Mouse (Mus musculus) cerebellum, postnatal 25 days (tissue): Measurements from ENCODE around the gene Ly6g5c.

ENCODE experiments used
- DNase-seq, 2 experiments: peaks; one replicate each; pipeline ENCODE4 v3.0.0; 2021; ENCODE audit warnings: mixed read lengths in 2 of 2

Ly6g5c gene

DNA sequence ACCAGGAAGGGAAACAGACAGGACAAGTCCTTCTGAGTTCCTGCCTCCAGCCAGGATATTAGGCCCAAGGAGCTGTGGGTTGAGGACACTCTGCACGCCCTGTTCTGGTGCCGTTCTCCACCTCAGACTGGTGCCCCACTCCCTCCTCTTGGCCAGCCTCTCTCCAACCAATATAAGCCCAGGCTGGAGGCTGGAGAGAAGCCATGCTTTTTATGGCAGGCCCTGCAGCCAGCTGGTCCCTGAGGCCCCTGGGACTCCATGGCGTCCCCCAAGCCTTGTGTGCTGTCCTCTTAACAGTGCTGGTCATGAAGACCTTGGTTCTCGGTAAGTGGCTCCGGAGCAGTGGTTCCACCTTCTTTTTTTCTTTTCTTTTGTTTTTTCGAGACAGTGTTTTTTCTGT is at the start of gene Ly6g5c:
Ly6g5c (plus strand) TSS at position 183 of the 400 bp plus-strand sequence.
- peak; percentile 71 to 73 for DNase-seq

DNA sequence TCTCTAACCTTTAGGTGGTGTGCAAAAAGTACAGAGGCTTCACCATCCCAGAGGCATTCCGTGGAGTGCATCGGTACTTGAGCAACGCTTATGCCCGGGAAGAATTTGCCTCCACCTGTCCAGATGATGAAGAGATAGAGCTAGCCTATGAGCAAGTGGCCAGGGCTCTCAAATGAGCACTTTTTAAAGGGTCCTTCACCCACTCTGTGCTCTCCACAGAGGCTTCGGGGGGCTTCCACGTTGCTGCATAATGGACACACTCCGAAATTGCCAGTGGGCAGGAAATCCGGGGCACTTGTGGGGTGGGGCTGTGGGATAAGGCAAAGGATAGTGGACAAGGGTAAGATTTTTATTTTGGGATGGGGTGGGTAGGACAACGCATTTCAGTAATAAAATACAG is 49.8 kb upstream of the Ly6g5c start:
- peak in 1 of 2 experiments; percentile 12 for DNase-seq

DNA sequence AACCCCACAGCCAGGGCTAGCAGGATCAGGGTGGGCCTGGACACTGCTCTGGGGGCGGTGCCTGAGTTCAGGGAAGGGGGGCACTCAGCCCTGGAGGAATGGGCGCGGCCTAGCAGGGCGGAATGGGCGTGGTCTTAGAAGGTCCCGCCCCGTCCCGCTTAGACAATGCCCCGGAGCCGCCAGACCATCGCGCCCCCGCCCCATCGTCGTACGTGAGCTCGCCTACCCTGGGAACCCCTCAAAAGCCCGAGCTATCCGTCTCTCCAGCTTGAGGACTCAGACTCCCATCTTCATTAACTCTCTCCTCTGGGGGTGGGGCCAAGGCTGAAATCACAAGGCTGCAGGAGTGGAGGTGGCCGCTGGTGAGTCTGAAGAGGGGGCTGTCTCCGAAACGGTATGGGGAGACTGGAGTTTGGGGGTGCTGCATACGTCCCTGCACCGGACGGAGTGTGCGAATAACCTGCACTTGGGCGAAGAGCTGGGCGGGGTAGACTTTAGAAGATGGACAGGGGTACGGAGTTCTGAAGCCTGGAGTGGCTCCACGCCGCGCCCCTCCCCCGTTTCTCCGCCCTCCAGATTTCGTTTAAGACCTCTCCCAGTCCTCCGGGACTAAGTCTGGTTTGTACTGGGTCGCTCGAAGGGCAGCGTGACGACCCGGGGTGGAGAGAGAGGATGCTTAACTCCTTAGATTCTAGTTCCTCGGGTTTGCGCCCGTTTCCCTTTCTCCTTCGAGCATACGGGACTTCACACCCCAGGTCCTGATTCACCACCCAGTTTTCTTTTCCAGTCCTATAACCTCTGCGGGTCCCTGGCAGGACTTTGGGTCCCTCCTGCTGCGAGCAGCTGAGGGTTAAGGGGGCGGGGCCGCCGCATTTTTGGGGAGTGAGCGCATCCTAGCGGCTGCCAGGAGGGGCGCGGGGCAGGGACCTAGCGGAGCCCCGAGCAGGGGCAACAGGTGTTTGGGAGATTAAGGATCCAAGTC is 48.9 kb upstream of the Ly6g5c start, which contains the start of gene Ddah2:
Ddah2 (plus strand) TSS at position 125 of the 982 bp plus-strand sequence.
- DNase-seq, result peak; percentile 85 to 91

DNA sequence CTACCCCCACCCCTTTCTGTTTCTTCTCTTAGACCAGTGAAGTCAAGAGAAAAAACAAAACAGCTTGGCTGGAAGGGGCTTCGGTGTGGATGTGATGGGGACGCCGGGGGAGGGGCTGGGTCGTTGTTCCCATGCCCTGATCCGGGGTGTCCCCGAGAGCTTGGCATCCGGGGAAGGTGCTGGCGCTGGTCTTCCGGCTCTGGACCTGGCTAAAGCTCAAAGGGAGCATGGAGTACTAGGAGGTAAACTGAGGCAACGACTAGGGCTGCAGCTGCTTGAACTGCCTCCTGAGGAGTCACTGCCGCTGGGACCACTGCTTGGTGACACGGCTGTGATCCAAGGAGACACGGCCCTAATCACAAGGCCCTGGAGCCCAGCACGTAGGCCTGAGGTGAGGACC is 48.0 kb upstream of the Ly6g5c start:
- DNase-seq, result peak in 1 of 2 experiments; percentile 27

DNA sequence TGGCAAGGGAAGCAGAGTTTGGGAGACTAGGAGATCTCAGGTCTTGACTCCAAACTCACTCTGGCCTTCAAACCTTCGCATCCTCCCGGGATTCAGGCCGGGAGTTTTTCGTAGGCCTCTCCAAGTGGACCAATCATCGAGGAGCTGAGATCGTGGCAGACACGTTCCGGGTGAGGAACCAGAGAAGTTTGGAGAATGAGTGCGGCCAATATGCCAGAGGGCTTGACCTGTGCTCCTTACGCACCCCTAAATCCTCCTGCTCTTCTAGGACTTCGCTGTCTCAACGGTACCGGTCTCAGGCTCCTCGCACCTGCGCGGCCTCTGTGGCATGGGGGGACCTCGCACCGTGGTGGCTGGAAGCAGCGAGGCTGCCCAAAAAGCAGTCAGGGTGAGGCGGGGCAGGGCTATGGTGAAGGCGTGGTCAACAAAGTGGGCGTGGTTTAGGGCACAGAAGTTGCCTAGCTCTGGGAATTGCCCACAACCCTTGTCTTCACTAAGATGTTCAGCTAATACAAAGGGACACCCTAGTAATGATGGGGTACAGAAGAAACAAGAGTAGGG is 47.3 kb upstream of the Ly6g5c start:
- DNase-seq, result peak; percentile 29 to 57

DNA sequence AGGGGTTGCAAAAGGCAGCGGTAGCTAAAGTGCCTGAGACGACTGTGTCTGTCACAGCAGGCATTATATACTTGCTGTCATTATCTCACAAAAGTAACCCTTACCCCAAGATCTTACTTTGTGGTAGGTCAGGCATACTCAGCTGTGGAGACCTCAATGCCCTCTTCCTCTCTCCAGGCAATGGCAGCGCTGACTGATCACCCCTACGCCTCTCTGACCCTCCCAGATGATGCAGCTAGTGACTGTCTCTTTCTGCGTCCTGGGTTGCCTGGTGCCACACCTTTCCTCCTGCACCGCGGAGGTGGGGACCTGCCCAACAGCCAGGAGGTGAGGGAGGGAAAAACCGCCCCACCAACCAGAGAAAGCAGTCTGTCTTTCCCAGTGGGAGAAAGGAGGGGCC is 46.8 kb upstream of the Ly6g5c start:
- peak in 1 of 2 experiments; percentile 17 for DNase-seq

DNA sequence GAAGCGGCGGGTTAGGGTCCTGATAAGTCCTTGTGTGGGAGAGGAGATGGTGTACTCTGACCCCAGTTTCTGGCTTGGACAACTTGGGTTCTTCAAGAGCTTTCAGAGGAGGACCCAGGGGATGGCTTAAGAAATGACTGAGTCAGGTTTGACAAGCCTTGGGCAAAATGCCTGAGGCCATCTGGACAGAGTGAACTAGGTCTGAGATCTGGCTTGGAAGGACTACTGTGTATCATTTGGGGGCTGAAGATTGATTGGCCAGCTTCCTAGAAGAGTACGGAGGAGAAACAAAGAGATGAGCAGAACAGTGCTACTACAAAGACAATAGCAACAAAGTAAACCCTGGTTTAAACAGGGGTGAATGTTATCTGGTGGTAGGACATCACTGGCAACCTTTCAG is 44.6 kb upstream of the Ly6g5c start:
- peak; percentile 52 to 70 for DNase-seq

DNA sequence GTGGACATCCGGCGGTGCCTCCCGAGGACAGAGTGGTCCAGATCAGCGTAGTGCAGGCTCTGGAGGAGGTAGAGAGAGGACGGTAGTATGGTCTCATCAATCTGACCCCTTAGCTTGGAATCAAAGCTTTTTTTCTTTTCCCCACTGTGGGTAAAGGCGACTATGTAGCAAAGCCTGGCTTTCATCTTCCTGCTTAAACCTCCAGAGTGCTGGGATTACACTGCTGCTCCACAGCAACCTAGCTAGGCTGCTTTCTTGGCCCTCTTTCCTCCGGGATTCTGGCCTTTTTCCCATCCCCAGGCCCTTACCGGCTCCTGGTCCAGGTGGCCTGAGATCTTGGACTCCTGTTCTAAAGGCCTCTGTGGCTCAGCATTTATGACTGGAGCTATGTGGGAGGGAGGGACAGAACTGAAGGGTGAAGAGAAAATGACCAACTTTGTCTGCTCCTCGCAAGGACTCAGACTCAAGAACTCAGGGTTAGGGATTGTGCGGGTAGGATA is 43.7 kb upstream of the Ly6g5c start:
- peak; percentile 75 to 79 for DNase-seq

DNA sequence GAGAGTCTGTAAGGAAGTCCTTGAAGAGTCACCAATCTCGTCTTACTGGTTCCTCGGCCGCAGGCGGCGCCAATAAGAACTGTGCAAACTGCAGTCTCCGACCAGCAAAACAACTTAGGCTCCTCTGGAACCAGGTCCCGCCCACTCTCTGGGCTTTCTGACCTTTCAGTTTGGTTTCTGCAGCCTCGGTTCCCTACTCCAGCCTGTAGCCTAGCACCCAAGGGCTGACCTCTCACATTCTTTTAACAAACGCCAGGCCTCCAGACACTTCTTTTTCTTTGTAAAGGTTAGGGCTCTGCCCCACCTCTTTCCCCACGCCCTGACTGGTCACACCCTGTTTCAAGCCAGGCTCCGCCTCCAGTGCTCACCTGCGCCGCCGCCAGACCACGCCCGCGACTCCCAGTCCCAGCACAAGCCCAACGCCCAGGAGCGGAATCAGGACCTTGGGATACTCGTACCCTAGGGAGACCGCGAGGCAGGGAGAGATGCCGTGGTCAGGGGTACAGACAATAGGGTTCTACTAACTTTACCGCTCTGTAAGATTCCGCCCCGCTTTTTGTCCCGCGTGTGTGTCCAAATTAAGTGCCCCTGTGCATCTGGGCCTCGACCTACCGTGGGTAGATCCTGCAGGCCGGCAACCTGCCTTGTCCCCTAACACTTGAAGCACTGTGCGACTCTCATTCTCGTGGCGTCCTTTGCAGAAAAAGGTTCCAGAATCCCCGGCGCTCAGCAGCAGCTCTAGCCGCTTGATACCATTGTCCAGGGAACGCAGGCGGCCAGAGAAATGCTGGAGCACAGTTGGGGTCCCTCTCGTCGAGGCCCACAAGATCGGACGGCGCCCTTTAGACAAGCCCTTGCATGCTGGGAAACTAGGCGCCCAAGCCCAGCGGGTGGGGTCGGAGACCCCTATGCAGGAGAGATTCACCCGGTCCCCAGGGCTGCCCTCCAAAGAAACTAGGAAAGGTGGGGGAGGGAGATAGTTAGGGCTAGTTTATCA is 42.8 kb upstream of the Ly6g5c start, which contains the start of gene Ly6g6c:
Ly6g6c (plus strand) TSS at position 438 of the 997 bp plus-strand sequence.
- peak; percentile 71 to 83 for DNase-seq

DNA sequence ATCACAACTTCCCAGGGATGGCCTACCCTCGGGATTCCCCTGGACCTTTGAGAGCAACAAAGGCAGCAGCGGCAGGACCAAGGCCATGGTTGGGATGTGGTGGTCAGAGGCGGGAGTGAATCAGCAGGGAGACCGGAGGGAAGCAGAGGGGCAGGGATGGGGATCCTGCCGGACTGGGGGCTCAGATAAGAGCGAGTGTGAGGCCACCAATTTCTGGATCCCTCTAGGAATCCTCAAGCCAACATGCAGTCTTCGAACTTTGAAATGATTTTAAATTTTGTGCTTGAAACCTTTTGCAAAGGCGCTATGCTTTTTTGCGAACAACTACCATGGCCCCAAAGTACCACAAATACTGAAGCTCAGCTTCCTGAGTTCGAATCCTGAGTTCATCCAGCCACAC is 42.0 kb upstream of the Ly6g5c start, which contains the start of gene Mpig6b:
Mpig6b (minus strand) TSS at position 101 of the 400 bp plus-strand sequence.
- DNase-seq, result peak in 1 of 2 experiments; percentile 21

DNA sequence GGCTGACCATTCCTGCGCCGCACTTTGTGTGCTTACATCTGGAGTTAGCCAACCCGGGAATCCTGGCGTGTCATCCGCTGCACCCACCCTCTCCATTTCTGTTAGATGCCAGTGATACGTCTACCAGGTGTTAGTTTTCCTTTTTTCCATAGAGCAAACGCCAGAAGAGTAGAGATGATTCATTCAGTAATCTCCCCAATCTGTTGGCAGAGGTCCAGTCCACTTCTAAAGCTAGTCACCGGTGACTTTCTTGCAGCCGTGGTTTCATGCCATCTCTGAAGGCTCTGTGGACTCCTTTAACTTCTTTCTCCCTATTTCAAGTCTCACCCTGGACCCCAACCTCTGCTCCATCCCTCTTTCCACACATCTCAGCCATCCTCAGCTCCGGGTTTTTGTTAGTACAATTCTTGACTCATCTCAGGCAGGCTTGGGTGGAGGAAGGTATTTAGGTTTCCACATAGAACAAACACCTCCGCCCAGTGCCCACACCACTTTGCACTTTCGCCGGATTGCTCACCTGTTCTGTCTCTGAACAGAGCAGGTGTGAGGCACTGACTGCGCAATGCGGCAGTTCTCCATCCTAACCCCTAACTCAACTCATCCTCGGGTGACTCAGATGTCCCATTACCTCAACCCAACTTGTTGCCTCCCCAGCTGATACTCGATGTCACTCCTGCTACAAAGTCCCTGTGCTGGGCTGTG is 39.7 kb upstream of the Ly6g5c start:
- peak; percentile 36 to 56 for DNase-seq

DNA sequence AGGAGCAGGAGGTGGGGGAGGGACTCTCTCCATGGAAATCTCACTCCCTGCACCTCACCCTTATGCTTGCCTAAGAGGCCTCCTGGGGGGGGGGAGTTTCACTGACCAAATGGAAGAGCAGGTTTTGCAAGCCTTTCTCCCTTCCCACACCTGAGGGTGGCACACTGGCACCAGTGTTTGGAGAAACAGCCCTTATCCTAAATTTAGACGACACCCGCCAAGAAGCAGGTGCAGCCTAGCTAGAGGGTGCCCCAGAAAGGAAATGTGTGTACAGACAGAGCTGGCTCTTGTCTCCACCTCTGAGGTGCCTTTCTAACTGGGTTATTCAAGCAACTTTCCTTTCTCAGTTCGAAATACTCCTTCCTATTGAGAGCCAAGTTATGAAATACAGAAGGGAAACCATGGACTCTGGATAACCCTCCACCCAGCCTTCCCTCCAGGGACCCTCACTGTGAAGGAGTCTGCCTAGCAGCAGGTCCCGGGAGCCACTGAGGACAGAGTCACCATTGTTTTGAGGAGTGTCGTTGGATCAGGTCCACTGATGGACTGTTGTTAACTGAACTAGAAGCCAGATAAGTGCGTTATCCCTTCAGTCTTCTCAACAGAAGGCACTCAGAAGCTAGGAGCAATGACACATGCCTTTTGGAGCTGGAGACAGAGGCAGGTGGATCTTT is 37.4 kb upstream of the Ly6g5c start:
- DNase-seq, result peak; percentile 85 to 91

DNA sequence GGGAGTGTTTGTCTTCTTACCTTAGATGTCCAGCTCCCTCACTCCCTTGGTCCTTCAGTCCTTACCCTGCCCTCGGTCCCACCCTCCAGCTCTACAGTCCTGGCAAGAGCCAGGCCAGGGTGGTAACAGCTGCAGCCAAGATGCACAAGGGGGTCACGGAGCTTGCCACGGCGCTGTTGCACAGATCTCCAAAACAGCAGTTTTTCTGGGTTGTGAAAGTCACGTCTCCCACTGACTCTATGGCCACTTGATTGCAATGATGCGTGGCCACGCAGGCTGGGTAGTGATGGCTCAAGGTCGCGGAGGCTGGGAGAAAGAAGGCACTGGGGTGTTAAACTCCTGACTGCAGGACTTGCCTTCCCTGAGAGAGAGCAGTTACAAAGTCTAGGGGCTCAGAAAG is 36.6 kb upstream of the Ly6g5c start:
- peak; percentile 49 to 52 for DNase-seq

DNA sequence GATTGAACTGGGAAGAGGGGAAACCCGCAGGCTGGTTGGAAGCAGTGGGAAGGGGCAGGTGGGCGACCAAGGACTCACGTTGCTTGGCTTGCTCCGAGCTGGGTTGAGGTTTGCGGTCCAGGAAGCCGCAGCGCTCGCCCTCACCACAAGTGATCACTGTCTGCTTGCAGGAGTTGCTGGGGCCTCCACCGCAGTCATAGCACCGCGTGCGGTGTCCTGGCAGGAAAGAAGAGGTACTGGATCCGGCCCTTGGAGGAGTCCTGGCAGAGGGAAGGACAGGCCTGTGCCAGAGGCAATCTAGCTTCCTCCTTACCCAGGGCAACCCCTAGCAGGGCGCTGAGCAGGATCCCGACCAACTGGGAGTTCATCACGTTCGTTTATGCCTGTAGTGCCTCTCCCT is 34.0 kb upstream of the Ly6g5c start:
- peak; percentile 86 to 91 for DNase-seq

DNA sequence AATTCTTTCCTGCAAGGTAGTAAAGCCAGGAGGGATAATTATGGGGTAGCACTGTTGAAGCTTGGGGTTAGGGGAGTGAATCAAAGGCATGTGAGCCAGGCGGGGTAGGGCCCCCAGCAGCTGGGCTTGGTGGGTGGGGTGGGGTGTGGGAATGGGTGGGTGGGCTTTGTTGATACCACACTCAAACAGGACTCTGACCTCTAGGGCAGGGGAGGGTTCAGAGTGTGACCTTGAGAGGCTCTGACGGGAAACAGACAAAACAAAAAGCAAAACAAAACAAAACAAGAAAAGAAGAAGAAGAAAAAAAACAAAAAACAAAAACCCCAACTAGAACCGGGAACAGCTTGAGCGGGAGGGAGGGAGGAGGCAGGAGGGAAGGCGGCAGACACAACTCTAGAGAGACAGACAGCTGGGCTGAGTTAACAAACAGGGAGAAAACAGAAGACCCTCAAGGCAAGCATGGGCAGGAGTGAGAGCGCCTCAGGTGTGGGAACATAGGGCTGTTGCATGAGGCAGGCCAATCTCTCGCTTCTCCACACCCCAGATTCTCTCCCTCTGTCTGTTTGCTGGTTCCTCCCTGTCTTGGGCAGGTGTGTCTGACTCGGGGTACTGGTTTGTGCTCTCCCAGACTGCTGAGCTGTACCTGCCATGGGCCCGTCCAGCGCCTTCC is 31.4 kb upstream of the Ly6g5c start, which contains the start of gene Ly6g6e:
Ly6g6e (plus strand) TSS at position 396 of the 670 bp plus-strand sequence.
- peak in 1 of 2 experiments; percentile 27 for DNase-seq

DNA sequence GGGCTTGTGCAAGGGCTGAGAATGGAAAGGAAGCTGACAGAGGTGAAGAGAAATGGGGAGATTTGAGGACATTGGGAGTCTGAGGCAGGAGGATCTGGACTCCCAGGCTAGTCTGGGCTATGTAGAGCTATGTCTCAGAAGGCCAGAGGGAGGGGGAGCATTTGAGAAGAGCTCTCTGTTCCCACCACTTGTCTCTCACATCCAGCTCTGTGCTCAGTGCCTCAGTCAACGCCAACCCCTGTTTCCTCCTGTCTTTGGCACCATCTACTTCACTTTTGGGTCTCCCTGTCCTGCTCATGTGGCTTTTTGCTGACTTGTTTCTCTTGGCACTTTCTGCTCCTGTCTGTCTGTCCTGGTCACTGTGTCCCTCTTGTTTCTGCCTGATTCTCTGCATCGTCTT is 30.8 kb upstream of the Ly6g5c start:
- DNase-seq, result peak in 1 of 2 experiments; percentile 30

DNA sequence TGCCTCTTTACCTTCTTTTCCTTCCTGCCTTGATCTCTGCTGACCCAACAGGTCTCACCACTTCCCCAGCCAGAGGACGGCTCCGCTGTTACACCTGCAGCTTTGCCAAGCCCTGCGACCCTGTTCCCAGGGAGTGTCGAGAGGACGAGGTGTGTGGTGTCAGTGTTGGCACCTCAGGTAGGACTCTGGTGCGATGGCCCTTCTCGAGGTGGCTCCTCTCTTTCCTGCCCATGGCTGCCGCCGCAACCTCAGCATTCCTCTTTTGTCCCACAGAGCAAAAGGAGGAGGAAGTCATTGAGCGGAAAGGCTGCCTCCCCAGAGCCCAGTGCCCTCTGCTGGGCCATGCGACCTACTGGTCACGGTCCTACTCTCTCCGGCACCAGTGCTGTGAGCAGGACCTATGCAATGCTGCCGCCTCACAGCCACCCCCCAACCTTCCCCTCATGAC is 30.3 kb upstream of the Ly6g5c start, which contains the start of gene Ly6g6d:
Ly6g6d (minus strand) TSS at position 280 of the 448 bp plus-strand sequence.
- DNase-seq, result peak; percentile 66 to 71

DNA sequence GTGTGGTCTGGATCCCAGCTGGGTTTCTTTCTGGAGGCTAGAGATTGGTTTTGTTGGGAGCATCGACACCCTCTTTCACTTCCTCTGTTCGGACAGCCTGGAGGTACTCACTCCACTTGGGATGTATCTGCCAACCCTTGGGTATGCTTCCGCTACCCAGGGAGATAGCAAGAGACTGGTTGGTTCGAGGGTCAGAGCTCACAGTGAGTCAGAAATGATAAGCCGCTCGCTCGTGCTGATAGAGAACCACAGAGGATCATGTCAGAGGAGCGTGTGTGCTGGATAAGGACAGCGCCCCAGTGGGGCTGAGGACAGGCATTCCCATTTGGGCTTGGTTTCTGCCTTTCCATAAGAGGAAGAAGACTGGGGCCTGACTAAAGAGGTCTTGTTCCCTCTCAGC is 28.3 kb upstream of the Ly6g5c start:
- peak in 1 of 2 experiments; percentile 40 for DNase-seq

DNA sequence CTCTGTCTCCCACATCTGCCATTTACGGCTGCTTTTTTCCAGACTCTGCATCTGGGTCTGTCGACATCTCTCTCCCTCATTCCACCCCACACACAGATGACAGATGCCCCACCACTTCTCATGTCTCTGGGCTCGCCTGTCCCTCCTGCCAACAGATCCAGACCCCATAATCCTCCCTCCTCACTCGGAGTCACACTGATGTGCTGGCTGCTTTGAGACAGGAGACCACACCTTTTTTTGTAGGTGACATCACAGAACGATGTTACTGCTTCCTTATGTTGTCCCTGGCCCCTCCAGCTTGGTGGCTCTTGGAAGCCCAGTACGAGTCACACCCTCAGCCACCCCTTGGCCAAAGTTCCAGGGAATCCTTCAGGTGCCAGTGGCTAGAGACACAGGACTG is 27.8 kb upstream of the Ly6g5c start:
- no peak for DNase-seq

DNA sequence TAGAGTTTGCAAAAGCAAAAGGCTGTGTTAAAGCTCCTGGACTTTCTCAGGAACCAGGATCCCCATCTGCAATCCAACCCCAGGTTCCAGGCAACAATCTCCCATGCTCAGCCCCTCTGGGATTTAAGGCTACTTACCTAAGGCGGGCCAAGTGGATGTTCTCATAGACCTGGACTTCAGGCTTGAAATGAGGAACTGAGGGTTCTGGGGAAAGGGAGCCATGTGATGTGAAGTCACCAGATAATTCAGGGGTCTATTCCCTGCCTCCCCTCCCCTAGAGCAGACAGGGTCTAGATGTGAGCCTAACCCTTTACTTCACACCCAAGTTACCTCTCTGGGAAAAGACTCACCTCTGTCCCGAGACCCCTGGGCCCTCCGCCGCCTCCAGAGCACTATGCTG is 27.4 kb upstream of the Ly6g5c start:
- no peak for DNase-seq
